Mouse (Mus musculus): ENCODE measurements around the gene Npas2.
A peak's percentile ranks its signal among the peaks of the same experiment; 100 is the strongest.

The Npas2 gene

GRCm38 (mm10) chr1:39192997-39193861 lies at the start of gene Npas2:
Gene Npas2 (plus strand): TSS chr1:39193731.
- no peak for DNase-seq

GRCm38 (mm10) chr1:39156778-39157177 lies 36.8 kb upstream of the Npas2 start:
- no peak for DNase-seq

GRCm38 (mm10) chr1:39160167-39160566 lies 33.4 kb upstream of the Npas2 start:
- DNase-seq = no peak

GRCm38 (mm10) chr1:39163077-39163476 lies 30.5 kb upstream of the Npas2 start:
- DNase-seq = no peak

GRCm38 (mm10) chr1:39176690-39177089 lies 16.8 kb upstream of the Npas2 start:
- DNase-seq = no peak

GRCm38 (mm10) chr1:39177211-39177610 lies 16.3 kb upstream of the Npas2 start:
- DNase-seq = no peak

- no peak for DNase-seq
Measured at GRCm38 (mm10) chr1:39179806-39180205, 13.7 kb upstream of the Npas2 start.

GRCm38 (mm10) chr1:39180517-39180916 lies 13.0 kb upstream of the Npas2 start:
- no peak for DNase-seq

- DNase-seq = no peak
Measured at GRCm38 (mm10) chr1:39181901-39182300, 11.6 kb upstream of the Npas2 start.

- DNase-seq = no peak
Measured at GRCm38 (mm10) chr1:39185833-39186232, 7.7 kb upstream of the Npas2 start.

- DNase-seq = no peak
Measured at GRCm38 (mm10) chr1:39186711-39187437, 6.7 kb upstream of the Npas2 start.

- DNase-seq = no peak
Measured at GRCm38 (mm10) chr1:39191122-39191521, 2.4 kb upstream of the Npas2 start.

- peak; percentile 48 for DNase-seq
Measured at GRCm38 (mm10) chr1:39192460-39192996, 1.0 kb upstream of the Npas2 start.

- peak; percentile 37 for DNase-seq
Measured at GRCm38 (mm10) chr1:39193862-39194675, 538 bp downstream of the Npas2 start.

GRCm38 (mm10) chr1:39194959-39195358 lies 1.4 kb downstream of the Npas2 start:
- DNase-seq = no peak

GRCm38 (mm10) chr1:39196126-39196525 lies 2.6 kb downstream of the Npas2 start:
- no peak for DNase-seq

GRCm38 (mm10) chr1:39196676-39197375 lies 3.3 kb downstream of the Npas2 start:
- DNase-seq = no peak

- DNase-seq = no peak
Measured at GRCm38 (mm10) chr1:39205021-39205420, 11.5 kb downstream of the Npas2 start.

- no peak for DNase-seq
Measured at GRCm38 (mm10) chr1:39205697-39206096, 12.2 kb downstream of the Npas2 start.

GRCm38 (mm10) chr1:39206942-39207341 lies 13.4 kb downstream of the Npas2 start:
- no peak for DNase-seq

- DNase-seq = no peak
Measured at GRCm38 (mm10) chr1:39210928-39211327, 17.4 kb downstream of the Npas2 start.

GRCm38 (mm10) chr1:39212982-39213381 lies 19.5 kb downstream of the Npas2 start:
- DNase-seq = no peak

Data from cerebellum, adult 8-10 months (tissue).